Mouse (Mus musculus) neural tube, embryonic 14.5 days (tissue): ENCODE measurements at regions not wholly inside any gene's neighbourhood (a gene's known extent, or its start where the extent isn't known, plus 50 kb on each side); places are given as distances from the start of the nearest gene placed in this dataset.

Source experiments
- ATAC-seq: fragments of 200-750 bp; cut with Nextera tagmentation; 2 replicates; pipeline ENCODE4 v1.8.0; 2017; ENCODE audit warnings: low read depth, mild to moderate bottlenecking, moderate TSS enrichment, moderate library complexity
- H3K27ac ChIP-seq: fragments of 300-500 bp; sonication (generic); 2 replicates; pipeline ENCODE4 v1.5.1; 2014; ENCODE audit warnings: low read depth, mild to moderate bottlenecking, control low read depth, low read length, moderate library complexity, mixed read lengths
- H3K27me3 ChIP-seq: fragments of 300-500 bp; sonication (generic); 2 replicates; pipeline ENCODE4 v1.6.1; 2014; ENCODE audit warnings: low read length; ENCODE audit not compliant: control insufficient read depth, insufficient read depth
- H3K36me3 ChIP-seq: fragments of 300-500 bp; sonication (generic); 2 replicates; pipeline ENCODE4 v1.6.1; 2014; ENCODE audit warnings: low read length, mixed read lengths; ENCODE audit not compliant: control insufficient read depth, insufficient read depth
- H3K4me1 ChIP-seq: fragments of 300-500 bp; sonication (generic); 2 replicates; pipeline ENCODE4 v1.6.1; 2014; ENCODE audit warnings: low read length; ENCODE audit not compliant: control insufficient read depth, insufficient read depth
- H3K4me2 ChIP-seq: fragments of 300-500 bp; sonication (generic); 2 replicates; pipeline ENCODE4 v1.6.1; 2014; ENCODE audit warnings: mild to moderate bottlenecking, low read depth, low read length, control low read depth
- H3K4me3 ChIP-seq: fragments of 300-500 bp; sonication (generic); 2 replicates; pipeline ENCODE4 v1.5.1; 2014; ENCODE audit warnings: low read depth, low read length, control low read depth, mixed read lengths
- H3K9ac ChIP-seq: fragments of 300-500 bp; sonication (generic); replicated peaks from 2 replicates; pipeline ENCODE4 v1.6.1; 2014; ENCODE audit warnings: low read depth, mild to moderate bottlenecking, control low read depth, low read length, mixed read lengths
- H3K9me3 ChIP-seq: fragments of 300-500 bp; sonication (generic); 2 replicates; pipeline ENCODE4 v1.6.1; 2016; ENCODE audit warnings: low read length; ENCODE audit not compliant: control insufficient read depth
- WGBS: fragments of 180-500 bp; shearing (Covaris S2); extraction: QIAGEN DNeasy Blood & Tissue Kit; methylation state at CpG from one replicate; pipeline ENCODE4 v1.1.7; 2014; 5-methylcytosine and 5-hydroxymethylcytosine counted together

DNA sequence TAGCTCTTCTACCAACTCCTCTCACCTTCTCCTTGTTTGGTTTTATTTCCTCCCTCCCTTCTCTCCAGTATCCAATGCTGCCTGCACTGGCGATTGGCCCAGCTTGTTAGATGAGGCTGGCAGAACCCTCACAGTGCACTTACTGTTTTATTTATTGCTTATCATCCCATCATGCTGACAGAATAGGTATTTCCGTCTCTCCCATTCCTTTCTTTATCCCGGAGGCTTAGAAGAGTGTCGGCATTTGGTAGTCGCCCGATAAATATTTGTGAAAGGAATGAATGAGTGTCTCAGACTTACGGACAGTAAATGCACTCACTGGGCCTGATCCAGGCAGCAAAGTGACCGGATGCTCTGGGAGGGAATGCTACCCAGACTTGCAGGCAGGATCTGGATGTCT, 123.8 kb upstream of the Sh3bp4 start:
- H3K4me3 ChIP-seq, result no peak overlapping the region
- no peak overlapping the region for H3K9ac ChIP-seq
- no peaks in the 10 kb centered on the region for H3K27me3 ChIP-seq
- 79% methylated on average over 8 of the region's 8 CpGs for whole genome bisulfite sequencing
- no peaks in the 10 kb centered on the region; the same call in 1 of the 2 replicates for H3K9me3 ChIP-seq
- peaks cover 9% of the 10 kb centered on the region for H3K4me1 ChIP-seq
- H3K4me2 ChIP-seq, result no peak overlapping the region
- no peak overlapping the region; the same call in 1 of the 2 replicates for H3K27ac ChIP-seq
- no peaks in the 10 kb centered on the region for H3K36me3 ChIP-seq
- no peak for ATAC-seq

DNA sequence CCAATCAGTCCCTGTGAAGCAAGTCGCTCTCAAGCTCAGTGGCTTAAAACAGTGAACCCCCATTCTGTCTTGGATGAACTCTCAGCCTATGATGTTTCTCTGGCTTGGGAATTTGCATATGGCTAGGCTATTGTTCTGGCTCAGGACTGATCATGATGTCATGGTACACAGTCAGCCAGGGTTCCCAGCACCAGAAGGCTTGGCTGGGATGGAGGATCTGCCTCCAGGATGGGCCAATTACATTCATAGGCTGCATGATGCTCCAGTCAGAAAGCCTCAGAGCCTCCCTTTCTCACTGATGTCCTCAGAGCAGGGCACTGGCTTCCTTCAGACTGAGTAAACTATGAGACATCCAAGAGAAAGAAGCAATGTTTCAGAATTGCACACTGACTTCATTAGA, 120.3 kb upstream of the Sh3bp4 start:
- H3K27me3 ChIP-seq, result no peaks in the 10 kb centered on the region
- H3K9me3 ChIP-seq, result no peaks in the 10 kb centered on the region; the same call in 1 of the 2 replicates
- H3K4me1 ChIP-seq, result no peaks in the 10 kb centered on the region
- no peaks in the 10 kb centered on the region for H3K36me3 ChIP-seq
- no peak overlapping the region for H3K4me2 ChIP-seq
- H3K9ac ChIP-seq, result no peak overlapping the region
- WGBS, result 69% methylated on average over 1 of the region's 1 CpGs
- no peak overlapping the region for H3K27ac ChIP-seq
- ATAC-seq, result no peak
- no peak overlapping the region for H3K4me3 ChIP-seq

DNA sequence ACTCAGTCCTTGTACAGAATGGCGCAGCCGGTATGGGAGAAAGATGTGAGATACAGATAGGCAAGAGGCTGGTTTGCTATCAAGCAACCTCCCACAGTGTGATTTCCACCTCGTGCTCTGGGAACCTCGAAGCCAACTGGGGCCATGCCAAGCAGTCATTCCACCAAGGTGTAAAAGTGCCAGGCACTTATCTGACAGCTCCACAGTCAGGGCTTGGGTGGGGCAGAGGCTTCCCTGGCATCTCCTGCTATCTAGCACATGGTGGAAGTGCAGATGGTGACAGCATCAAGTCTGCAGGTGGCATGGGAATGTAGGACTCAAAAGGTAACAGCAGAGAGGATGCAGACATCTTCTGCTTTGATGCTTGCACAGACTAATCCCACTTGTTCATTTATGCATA, 116.7 kb upstream of the Sh3bp4 start:
- ATAC-seq, result no peak
- Histone ChIP-seq H3K4me3 (no peak overlapping the region), H3K27ac (no peak overlapping the region), H3K27me3 (no peaks in the 10 kb centered on the region), H3K36me3 (no peaks in the 10 kb centered on the region), H3K9me3 (no peaks in the 10 kb centered on the region), H3K4me2 (no peak overlapping the region), H3K4me1 (no peaks in the 10 kb centered on the region), H3K9ac (no peak overlapping the region)
- WGBS, result 86% methylated on average over 4 of the region's 4 CpGs

DNA sequence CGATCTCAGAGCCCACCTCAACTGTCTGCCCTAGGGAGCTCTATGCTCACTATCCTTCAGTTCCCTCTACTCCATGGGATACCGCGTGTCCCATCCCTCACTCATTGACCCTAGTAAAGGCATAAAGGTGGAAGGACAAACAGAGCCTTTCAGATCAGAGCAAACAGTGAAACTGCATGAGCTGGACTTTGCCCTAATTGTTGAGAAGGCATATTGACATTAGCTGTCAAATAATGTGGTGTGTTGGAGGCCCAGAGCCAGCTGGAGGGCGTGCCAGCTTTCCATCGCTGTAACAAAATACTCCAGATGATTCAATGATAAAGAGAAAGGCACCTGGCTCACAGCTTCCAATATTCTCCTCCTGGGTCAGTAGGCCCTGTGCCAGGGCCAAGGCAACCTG, 115.4 kb upstream of the Sh3bp4 start:
- Histone ChIP-seq H3K4me2 (no peak overlapping the region), H3K9ac (no peak overlapping the region), H3K4me1 (no peaks in the 10 kb centered on the region), H3K9me3 (no peaks in the 10 kb centered on the region), H3K36me3 (no peaks in the 10 kb centered on the region), H3K27me3 (no peaks in the 10 kb centered on the region), H3K4me3 (no peak overlapping the region), H3K27ac (no peak overlapping the region)
- ATAC-seq, result no peak
- 81% methylated on average over 5 of the region's 5 CpGs for WGBS

DNA sequence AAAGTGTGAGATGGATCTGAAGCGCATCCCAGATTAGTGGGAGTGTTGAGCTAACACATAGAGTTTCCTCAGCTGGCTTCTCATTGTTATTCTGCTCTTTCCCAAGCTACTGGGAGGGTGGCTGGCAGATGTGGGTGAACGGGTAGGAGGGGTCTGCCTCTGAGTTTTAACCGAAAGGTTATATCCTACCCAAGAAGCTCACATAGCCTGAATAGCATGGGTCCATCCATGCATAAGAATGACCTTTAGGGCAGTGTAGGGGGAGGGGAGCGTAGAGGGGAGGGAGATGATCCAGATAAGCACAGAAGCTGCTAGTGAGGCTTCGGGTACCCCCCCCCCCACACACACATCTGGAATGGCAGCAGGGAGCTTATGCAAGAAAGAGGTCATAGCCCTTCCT, 113.2 kb upstream of the Sh3bp4 start:
- no peak for ATAC-seq
- H3K36me3 ChIP-seq, result no peaks in the 10 kb centered on the region
- H3K9ac ChIP-seq, result no peak overlapping the region
- 66% methylated on average over 5 of the region's 5 CpGs for WGBS
- no peak overlapping the region for H3K4me2 ChIP-seq
- H3K27me3 ChIP-seq, result no peaks in the 10 kb centered on the region
- H3K4me3 ChIP-seq, result no peak overlapping the region
- no peaks in the 10 kb centered on the region for H3K4me1 ChIP-seq
- H3K27ac ChIP-seq, result no peak overlapping the region
- H3K9me3 ChIP-seq, result no peaks in the 10 kb centered on the region

DNA sequence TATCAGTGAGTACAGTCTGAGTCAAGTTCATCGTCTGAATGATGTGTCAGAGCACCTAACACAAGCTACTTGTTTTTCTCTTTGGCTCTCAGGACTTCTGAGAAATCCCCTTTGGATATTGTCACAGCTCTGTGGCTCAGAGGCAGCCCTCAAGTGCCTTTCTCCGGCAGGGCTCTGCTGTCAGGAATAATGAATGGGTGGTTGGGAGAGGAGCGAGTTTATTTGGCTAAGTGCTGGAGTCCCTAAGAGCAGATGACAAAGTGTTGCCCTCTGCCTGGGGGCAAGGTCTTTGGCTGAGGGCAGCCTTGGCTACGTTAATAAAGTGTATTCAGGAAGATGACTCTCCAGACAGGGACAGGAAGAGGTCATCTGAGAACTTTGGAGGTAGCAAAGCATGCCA, 110.5 kb upstream of the Sh3bp4 start:
- Histone ChIP-seq H3K4me1 (no peaks in the 10 kb centered on the region), H3K27me3 (no peaks in the 10 kb centered on the region), H3K9ac (no peak overlapping the region)

DNA sequence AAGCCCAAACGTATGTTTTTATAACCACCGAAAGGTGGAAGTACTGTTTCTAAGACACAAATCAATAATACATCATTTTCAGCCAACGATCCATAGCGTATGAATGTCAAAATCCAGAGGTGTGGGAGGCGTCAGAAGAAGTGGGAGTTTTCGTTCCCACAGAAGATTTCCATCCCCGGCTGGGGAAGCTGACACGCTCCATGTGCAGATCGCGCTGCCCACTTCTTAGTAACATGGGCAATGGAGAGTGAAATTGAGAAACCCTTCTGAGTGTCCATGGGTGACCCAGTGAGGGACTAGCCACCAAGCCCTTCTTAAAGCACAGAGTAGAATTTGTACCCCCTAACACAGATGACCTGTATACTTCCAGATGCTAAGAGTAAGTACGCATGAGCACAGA, 110.1 kb upstream of the Sh3bp4 start:
- H3K36me3 ChIP-seq, result no peaks in the 10 kb centered on the region
- H3K4me1 ChIP-seq, result no peaks in the 10 kb centered on the region
- H3K27ac ChIP-seq, result no peak overlapping the region
- H3K27me3 ChIP-seq, result no peaks in the 10 kb centered on the region
- H3K4me2 ChIP-seq, result no peak overlapping the region
- ATAC-seq, result no peak
- H3K9me3 ChIP-seq, result no peaks in the 10 kb centered on the region
- no peak overlapping the region for H3K9ac ChIP-seq
- 74% methylated on average over 11 of the region's 11 CpGs for whole genome bisulfite sequencing
- H3K4me3 ChIP-seq, result no peak overlapping the region

More for the DNA sequence above, 110.5 kb upstream of the Sh3bp4 start:
- Histone ChIP-seq H3K27ac (no peak overlapping the region), H3K4me3 (no peak overlapping the region), H3K36me3 (no peaks in the 10 kb centered on the region), H3K9me3 (no peaks in the 10 kb centered on the region), H3K4me2 (no peak overlapping the region)
- ATAC-seq, result no peak
- 25% methylated on average over 4 of the region's 4 CpGs for WGBS

DNA sequence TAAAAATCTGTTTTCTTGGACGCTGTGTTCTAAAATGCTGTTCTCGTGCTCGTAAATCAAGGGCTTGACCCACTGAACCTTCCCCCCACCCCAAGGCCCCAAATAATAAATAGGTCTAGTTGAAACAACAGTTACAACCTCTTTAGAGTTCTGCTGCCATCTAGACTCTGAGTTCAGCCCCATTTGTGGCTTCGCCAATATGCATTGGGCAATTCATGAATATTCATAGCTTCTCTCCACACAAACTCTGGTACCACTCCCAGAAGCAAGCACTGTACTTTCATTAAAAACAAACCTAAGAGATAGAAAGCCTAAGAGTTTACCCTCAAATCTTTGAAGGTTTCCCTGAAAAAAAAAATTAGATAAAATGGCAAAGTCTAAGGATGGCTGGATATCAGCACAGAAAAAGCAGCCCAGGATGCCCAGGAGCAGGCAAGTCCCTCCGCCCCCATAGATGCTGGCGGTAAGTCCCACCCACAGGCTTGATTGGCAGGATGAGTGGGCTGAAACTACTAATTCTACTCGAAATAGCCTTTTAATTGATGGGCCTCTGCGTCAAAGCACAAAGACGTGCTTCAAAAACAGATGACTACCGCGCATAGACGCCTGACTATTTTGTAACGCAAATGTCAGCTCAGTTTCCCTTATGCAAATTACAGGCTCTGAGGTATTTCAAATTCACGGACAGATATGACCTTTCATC, 106.0 kb upstream of the Sh3bp4 start:
- Histone ChIP-seq H3K9ac (no peak overlapping the region), H3K27me3 (no peaks in the 10 kb centered on the region), H3K9me3 (no peaks in the 10 kb centered on the region), H3K27ac (no peak overlapping the region), H3K36me3 (no peaks in the 10 kb centered on the region), H3K4me1 (no peaks in the 10 kb centered on the region), H3K4me3 (no peak overlapping the region), H3K4me2 (no peak overlapping the region)
- WGBS, result 74% methylated on average over 14 of the region's 14 CpGs
- no peak for ATAC-seq

DNA sequence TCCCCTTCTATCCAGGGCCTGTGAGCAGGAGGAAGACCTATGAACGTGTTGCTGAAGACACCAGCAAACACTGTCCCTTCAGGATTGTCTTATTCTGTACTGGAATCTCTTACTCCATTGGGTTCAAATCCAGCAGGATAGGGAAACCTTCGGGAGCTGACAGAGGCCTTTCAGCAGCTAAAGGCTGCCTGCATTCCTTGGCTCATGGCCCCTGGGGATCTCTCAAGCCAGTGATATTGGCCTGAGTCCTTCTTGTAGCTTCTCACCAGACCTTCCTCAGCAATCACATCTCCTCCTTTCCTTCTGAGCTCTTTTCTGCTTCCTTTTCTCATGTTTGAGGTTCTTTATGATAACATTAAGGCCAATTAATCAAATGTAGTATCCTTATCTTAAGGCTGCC, 103.8 kb upstream of the Sh3bp4 start:
- Histone ChIP-seq H3K27me3 (no peaks in the 10 kb centered on the region), H3K9me3 (no peaks in the 10 kb centered on the region), H3K9ac (no peak overlapping the region), H3K4me3 (no peak overlapping the region), H3K4me2 (no peak overlapping the region), H3K36me3 (no peaks in the 10 kb centered on the region), H3K4me1 (no peaks in the 10 kb centered on the region), H3K27ac (no peak overlapping the region)
- no peak for ATAC-seq
- WGBS, result 84% methylated on average over 2 of the region's 2 CpGs
